Mouse (Mus musculus) embryonic fibroblast, embryonic 13.5 days (primary cell): ENCODE measurements at regions not wholly inside any gene's neighbourhood (a gene's known extent, or its start where the extent isn't known, plus 50 kb on each side); places are given as distances from the start of the nearest gene placed in this dataset.
"Not testable (repeated sequence)": the region's sequence is repeated elsewhere in the genome, so short reads cannot be mapped to it uniquely, and the experiment has no call there.

Source experiments
- CTCF ChIP-seq: IDR thresholded peaks from 2 replicates; pipeline ENCODE4 v1.5.1; 2011; ENCODE audit warnings: mild to moderate bottlenecking, control low read depth, low read length, moderate library complexity, borderline replicate concordance; ENCODE audit not compliant: insufficient read depth
- POLR2A ChIP-seq: IDR thresholded peaks from 2 replicates; pipeline ENCODE4 v1.6.1; 2011; ENCODE audit warnings: low read depth, mild to moderate bottlenecking, control low read depth, low read length, moderate library complexity

GRCm38 (mm10) chr3:138650671-138651070 lies 91.3 kb upstream of the Tspan5 start:
- TF ChIP-seq CTCF, POLR2A: not testable (repeated sequence)
